Mouse (Mus musculus): ENCODE measurements around the gene S1pr2. TPM values are rescaled to one million over a fixed set of nuclear protein-coding genes. Genes with fewer than 3 reads are reported as not detected.
"Not testable (repeated sequence)": the region's sequence is repeated elsewhere in the genome, so short reads cannot be mapped to it uniquely, and the experiment has no call there.

The S1pr2 gene
- polyA plus RNA-seq, 1 experiment = 32.1 TPM

- TF ChIP-seq POLR2A (IDR thresholded peaks at IDR 0.05; ENCODE audit: borderline replicate concordance, extremely low read depth, low read depth, low read length) (no peak), CTCF (IDR thresholded peaks at IDR 0.05; ENCODE audit: insufficient read depth, low read length) (no peak)
- H3K4me3 ChIP-seq (replicated peaks; ENCODE audit: extremely low read depth, low read depth, low read length) = no peak overlapping the region
These were observed 25.1 kb upstream of the S1pr2 start for GRCm38 (mm10) chr9:21001651-21002200.

GRCm38 (mm10) chr9:21000811-21001210 is 24.2 kb upstream of the S1pr2 start:
- Histone ChIP-seq H3K4me1 (ENCODE audit: control insufficient read depth, insufficient read depth, low read length) (no peaks in the 10 kb centered on the region), H3K4me3 (replicated peaks; ENCODE audit: extremely low read depth, low read depth, low read length) (no peak overlapping the region)
- TF ChIP-seq CTCF (IDR thresholded peaks at IDR 0.05; ENCODE audit: insufficient read depth, low read length) = peak; percentile 46; the same call in 1 of the 2 replicates
- no peak for TF ChIP-seq POLR2A (IDR thresholded peaks at IDR 0.05; ENCODE audit: borderline replicate concordance, extremely low read depth, low read depth, low read length)
- DNase-seq = no peak

More at GRCm38 (mm10) chr9:21001651-21002200, 25.1 kb upstream of the S1pr2 start:
- H3K4me1 ChIP-seq (ENCODE audit: control insufficient read depth, insufficient read depth, low read length) = no peaks in the 10 kb centered on the region
- no peak for DNase-seq
- WGBS = 50% methylated on average over 6 of the region's 6 CpGs

- not testable (repeated sequence) for DNase-seq; H3K4me1 ChIP-seq (ENCODE audit: control insufficient read depth, insufficient read depth, low read length); H3K4me3 ChIP-seq (replicated peaks; ENCODE audit: extremely low read depth, low read depth, low read length)
- 52% methylated on average over 1 of the region's 1 CpGs for WGBS
These were observed 21.8 kb upstream of the S1pr2 start for GRCm38 (mm10) chr9:20998337-20998736.

GRCm38 (mm10) chr9:20997065-20997464 is 20.5 kb upstream of the S1pr2 start:
- DNase-seq = no peak
- Histone ChIP-seq H3K4me1 (ENCODE audit: control insufficient read depth, insufficient read depth, low read length) (no peaks in the 10 kb centered on the region; the same call in 1 of the 2 replicates), H3K4me3 (replicated peaks; ENCODE audit: extremely low read depth, low read depth, low read length) (no peak overlapping the region)
- TF ChIP-seq POLR2A (IDR thresholded peaks at IDR 0.05; ENCODE audit: borderline replicate concordance, extremely low read depth, low read depth, low read length) (no peak), CTCF (IDR thresholded peaks at IDR 0.05; ENCODE audit: insufficient read depth, low read length) (no peak)
- WGBS = 89% methylated on average over 8 of the region's 8 CpGs

GRCm38 (mm10) chr9:20995069-20995468 is 18.5 kb upstream of the S1pr2 start:
- Histone ChIP-seq H3K4me1 (ENCODE audit: control insufficient read depth, insufficient read depth, low read length) (peaks cover 3% of the 10 kb centered on the region; the same call in 1 of the 2 replicates), H3K4me3 (replicated peaks; ENCODE audit: extremely low read depth, low read depth, low read length) (no peak overlapping the region)
- TF ChIP-seq POLR2A (IDR thresholded peaks at IDR 0.05; ENCODE audit: borderline replicate concordance, extremely low read depth, low read depth, low read length) = no peak
- TF ChIP-seq CTCF (IDR thresholded peaks at IDR 0.05; ENCODE audit: insufficient read depth, low read length) = no peak
- 66% methylated on average over 3 of the region's 3 CpGs for WGBS
- DNase-seq = no peak

GRCm38 (mm10) chr9:20993165-20993898 is 16.8 kb upstream of the S1pr2 start:
- H3K4me3 ChIP-seq (replicated peaks; ENCODE audit: extremely low read depth, low read depth, low read length) = no peak overlapping the region
- WGBS = 51% methylated on average over 5 of the region's 5 CpGs
- H3K4me1 ChIP-seq (ENCODE audit: control insufficient read depth, insufficient read depth, low read length) = peaks cover 3% of the 10 kb centered on the region; the same call in 1 of the 2 replicates
- TF ChIP-seq CTCF (IDR thresholded peaks at IDR 0.05; ENCODE audit: insufficient read depth, low read length) (no peak), POLR2A (IDR thresholded peaks at IDR 0.05; ENCODE audit: borderline replicate concordance, extremely low read depth, low read depth, low read length) (no peak)
- DNase-seq = peak; percentile 85

- 94% methylated on average over 4 of the region's 4 CpGs for WGBS
- TF ChIP-seq POLR2A (IDR thresholded peaks at IDR 0.05; ENCODE audit: borderline replicate concordance, extremely low read depth, low read depth, low read length) (no peak), CTCF (IDR thresholded peaks at IDR 0.05; ENCODE audit: insufficient read depth, low read length) (no peak)
- no peak for DNase-seq
- H3K4me1 ChIP-seq (ENCODE audit: control insufficient read depth, insufficient read depth, low read length) = peaks cover 3% of the 10 kb centered on the region; the same call in 1 of the 2 replicates
- H3K4me3 ChIP-seq (replicated peaks; ENCODE audit: extremely low read depth, low read depth, low read length) = no peak overlapping the region
These were observed 15.0 kb upstream of the S1pr2 start for GRCm38 (mm10) chr9:20991587-20991986.

GRCm38 (mm10) chr9:20990861-20991260 is 14.3 kb upstream of the S1pr2 start:
- Histone ChIP-seq H3K4me1 (ENCODE audit: control insufficient read depth, insufficient read depth, low read length) (peaks cover 3% of the 10 kb centered on the region; the same call in 1 of the 2 replicates), H3K4me3 (replicated peaks; ENCODE audit: extremely low read depth, low read depth, low read length) (no peak overlapping the region)
- no peak for TF ChIP-seq CTCF (IDR thresholded peaks at IDR 0.05; ENCODE audit: insufficient read depth, low read length)
- no peak for TF ChIP-seq POLR2A (IDR thresholded peaks at IDR 0.05; ENCODE audit: borderline replicate concordance, extremely low read depth, low read depth, low read length)
- peak; percentile 67 for DNase-seq
- 15% methylated on average over 10 of the region's 10 CpGs for WGBS

- no peak for TF ChIP-seq POLR2A (IDR thresholded peaks at IDR 0.05; ENCODE audit: borderline replicate concordance, extremely low read depth, low read depth, low read length)
- no peak for TF ChIP-seq CTCF (IDR thresholded peaks at IDR 0.05; ENCODE audit: insufficient read depth, low read length)
- Histone ChIP-seq H3K4me1 (ENCODE audit: control insufficient read depth, insufficient read depth, low read length) (peaks cover 3% of the 10 kb centered on the region; the same call in 1 of the 2 replicates), H3K4me3 (replicated peaks; ENCODE audit: extremely low read depth, low read depth, low read length) (no peak overlapping the region)
- DNase-seq = no peak
- 37% methylated on average over 7 of the region's 7 CpGs for WGBS
These were observed 11.4 kb upstream of the S1pr2 start for GRCm38 (mm10) chr9:20987953-20988352.
